Comparison of ENCODE assay signal across 8 mouse cellular contexts in genomic region chr1:132298801-132299464, GRCm38 (mm10). TPM values are rescaled to one million over a fixed set of nuclear protein-coding genes. Genes with fewer than 3 reads are reported as not detected.
A peak's percentile ranks its signal among the peaks of the same experiment; 100 is the strongest.
DNase-seq lines count a peak whose midpoint lies in the region; ATAC-seq and TF ChIP-seq lines count a peak whose summit lies in the region.

No protein-coding gene starts in this region.

- DNase-seq in adrenal gland, adult 18-20 months (ENCODE audit: low spot score in 2 of 2), result peak; percentile 64 to 69
- no peak for DNase-seq in adrenal gland, postnatal 4 days (ENCODE audit: low spot score in 2 of 2)
- DNase-seq in B cell, adult 2 months, result peak; percentile 60 to 64
- DNase-seq in heart, postnatal 36 days, result peak; percentile 47 to 51
- DNase-seq in left cerebral cortex, postnatal 4 days, result peak; percentile 37
- peak; percentile 78 for DNase-seq in midbrain, embryonic 14.5 days
- DNase-seq in c-Kit-positive CD71-positive TER-119-positive erythroid progenitor cells, embryonic 14.5 days (ENCODE audit: low spot score), result no peak

- H3K9me3 ChIP-seq in midbrain, embryonic 14.5 days (ENCODE audit: control insufficient read depth, low read length), result no peaks in the 10 kb centered on the region

- H3K4me2 ChIP-seq in midbrain, embryonic 14.5 days (ENCODE audit: low read length), result peak overlapping the region; percentile 99

- no peak for TF ChIP-seq POLR2A in cortical plate, adult 2 months (IDR thresholded peaks at IDR 0.05; ENCODE audit: extremely low read depth, insufficient read depth, low read length)

- TF ChIP-seq CTCF in cortical plate, adult 2 months (IDR thresholded peaks at IDR 0.05; ENCODE audit: extremely low read depth, insufficient read depth, low read length), result no peak

- peak overlapping the region; percentile 92 for H3K27ac ChIP-seq in cortical plate, adult 2 months (ENCODE audit: insufficient read depth, low read length)
- peak overlapping the region; percentile 90 for H3K27ac ChIP-seq in midbrain, embryonic 14.5 days (replicated peaks; ENCODE audit: low read depth, low read length)

- no peaks in the 10 kb centered on the region for H3K4me1 ChIP-seq in cortical plate, adult 2 months (ENCODE audit: control insufficient read depth, insufficient read depth, low read length)
- peaks cover 52% of the 10 kb centered on the region for H3K4me1 ChIP-seq in midbrain, embryonic 14.5 days (ENCODE audit: control insufficient read depth, insufficient read depth, low read length)

- no peaks in the 10 kb centered on the region for H3K27me3 ChIP-seq in midbrain, embryonic 14.5 days (ENCODE audit: control insufficient read depth, insufficient read depth, low read length)

- peak overlapping the region; percentile 86 for H3K9ac ChIP-seq in midbrain, embryonic 14.5 days (replicated peaks; ENCODE audit: low read length)

- WGBS in midbrain, embryonic 14.5 days, result under 1% methylated on average over 70 of the region's 71 CpGs

- H3K4me3 ChIP-seq in cortical plate, adult 2 months (ENCODE audit: insufficient read depth, low read length), result peak overlapping the region; percentile 58
- H3K4me3 ChIP-seq in midbrain, embryonic 14.5 days (replicated peaks; ENCODE audit: low read depth, low read length), result peak overlapping the region; percentile 59

- peak; percentile 70 for ATAC-seq in midbrain, embryonic 14.5 days (ENCODE audit: low FRiP score, low TSS enrichment)

- H3K36me3 ChIP-seq in midbrain, embryonic 14.5 days (ENCODE audit: control insufficient read depth, insufficient read depth, low read length), result no peaks in the 10 kb centered on the region

- intact Hi-C loops in heart, postnatal 36 days (cut with DNase I), result no loop called here
- intact Hi-C loops in left cerebral cortex, postnatal 4 days (cut with DNase I), result no loop called here

RNA-seq across cellular contexts. Expression of gene Klhdc8a, which starts 0.5 kb away (rescaled TPM):
- 100 to 1,000 TPM; 114 to 144 TPM for total RNA-seq in adrenal gland, adult 18-20 months (2021)
- 100 to 1,000 TPM; 100 to 109 TPM for total RNA-seq in adrenal gland, postnatal 4 days (2021)
- polyA plus RNA-seq in cortical plate, adult 2 months (2012; rRNA removed), result 8.7 and 9.4 TPM in 2 replicates
- 10 to 100 TPM; 14.3 to 19.1 TPM for total RNA-seq in heart, postnatal 36 days (2021)
- total RNA-seq in left cerebral cortex, postnatal 4 days (2021), result 10 to 100 TPM in 1 of 2 experiments, 1 to 10 TPM in 1; 9.1 to 10.7 TPM
- 10.1 and 11.1 TPM in 2 replicates for polyA plus RNA-seq in midbrain, embryonic 14.5 days (2014; fragmentation: Nextera tagmentation; extraction: Ambion mirVana)

RNA-seq across cellular contexts. Expression of gene Nuak2, which starts 17.0 kb away (rescaled TPM):
- total RNA-seq in adrenal gland, adult 18-20 months (2021), result 1 to 10 TPM; 4.6 to 6.9 TPM
- 1 to 10 TPM; 3.3 to 7.4 TPM for total RNA-seq in adrenal gland, postnatal 4 days (2021)
- polyA plus RNA-seq in cortical plate, adult 2 months (2012; rRNA removed), result 1.1 TPM in 2 replicates
- 1 to 10 TPM; 3.7 to 3.8 TPM for total RNA-seq in heart, postnatal 36 days (2021)
- 1 to 10 TPM; 2.6 to 3.2 TPM for total RNA-seq in left cerebral cortex, postnatal 4 days (2021)
- 22.3 and 38.0 TPM in 2 replicates for polyA plus RNA-seq in midbrain, embryonic 14.5 days (2014; fragmentation: Nextera tagmentation; extraction: Ambion mirVana)

Comparison
In these comparisons a context has a peak if more than half of its experiments do, and no peak if none do; other contexts are left out.
1. DNase-seq: peak in adrenal gland, adult 18-20 months (2 of 2), B cell, adult 2 months (2 of 2), heart, postnatal 36 days (2 of 2), left cerebral cortex, postnatal 4 days (single experiment) and midbrain, embryonic 14.5 days (single experiment); none in adrenal gland, postnatal 4 days (0 of 2) and c-Kit-positive CD71-positive TER-119-positive erythroid progenitor cells, embryonic 14.5 days (single experiment).
2. RNA of gene Klhdc8a, which starts 0.5 kb away (total RNA-seq): 114 to 144 TPM in adrenal gland, adult 18-20 months and 100 to 109 TPM in adrenal gland, postnatal 4 days; 14.3 to 19.1 TPM in heart, postnatal 36 days and 9.1 to 10.7 TPM in left cerebral cortex, postnatal 4 days; every median in the first group is over 4 times any median in the second.